Mouse (Mus musculus): ENCODE measurements around the gene Dpep1.
"Not testable (repeated sequence)": the region's sequence is repeated elsewhere in the genome, so short reads cannot be mapped to it uniquely, and the experiment has no call there.

Gene Dpep1

GRCm38 (mm10) chr8:123185566-123186409, at the start of gene Dpep1:
Dpep1 (plus strand) TSS chr8:123186242.
- in situ Hi-C loops (cut with MboI, MseI) = loop anchor here in 1 of 2 experiments (5.0 to 10.0 kb wide), 2 partner anchors 43 to 61 kb away; no protein-coding TSS in a partner anchor

- in situ Hi-C loops (cut with MboI, MseI) = no loop called here
Measured at GRCm38 (mm10) chr8:123136287-123136686, 49.8 kb upstream of the Dpep1 start.

- in situ Hi-C loops (cut with MboI, MseI) = no loop called here
Measured at GRCm38 (mm10) chr8:123137645-123138077, 48.4 kb upstream of the Dpep1 start.

- in situ Hi-C loops (cut with MboI, MseI) = no loop called here
Measured at GRCm38 (mm10) chr8:123138741-123139140, 47.3 kb upstream of the Dpep1 start.

- in situ Hi-C loops (cut with MboI, MseI) = loop anchor here in 1 of 2 experiments (5.0 kb wide), 1 partner anchor 45 kb away; the partner anchor contains the start of gene Dpep1
Measured at GRCm38 (mm10) chr8:123141741-123142462, 44.1 kb upstream of the Dpep1 start.

- in situ Hi-C loops (cut with MboI, MseI) = loop anchor here in 1 of 2 experiments (5.0 kb wide), 1 partner anchor 47 kb away; no protein-coding TSS in a partner anchor
Measured at GRCm38 (mm10) chr8:123145279-123145678, 40.8 kb upstream of the Dpep1 start.

- in situ Hi-C loops (cut with MboI, MseI) = loop anchor here in 1 of 2 experiments (5.0 kb wide), 1 partner anchor 46 kb away; no protein-coding TSS in a partner anchor
Measured at GRCm38 (mm10) chr8:123146390-123146789, 39.7 kb upstream of the Dpep1 start.

- in situ Hi-C loops (cut with MboI, MseI) = no loop called here
Measured at GRCm38 (mm10) chr8:123150737-123151171, 35.3 kb upstream of the Dpep1 start.

GRCm38 (mm10) chr8:123155177-123155576, 30.9 kb upstream of the Dpep1 start:
- in situ Hi-C loops (cut with MboI, MseI) = no loop called here

- in situ Hi-C loops (cut with MboI, MseI) = no loop called here
Measured at GRCm38 (mm10) chr8:123156070-123156773, 29.8 kb upstream of the Dpep1 start.

GRCm38 (mm10) chr8:123157888-123158465, 28.1 kb upstream of the Dpep1 start, which contains the start of gene Sult5a1:
Sult5a1 (minus strand) TSS chr8:123158315.
- in situ Hi-C loops (cut with MboI, MseI) = no loop called here

GRCm38 (mm10) chr8:123181391-123181790, 4.7 kb upstream of the Dpep1 start:
- in situ Hi-C loops (cut with MboI, MseI) = loop anchor here in 1 of 2 experiments (10.0 kb wide), 1 partner anchor 57 kb away; no protein-coding TSS in a partner anchor

GRCm38 (mm10) chr8:123188006-123188405, 2.0 kb downstream of the Dpep1 start:
- in situ Hi-C loops (cut with MboI, MseI) = loop anchor here in 1 of 2 experiments (5.0 to 10.0 kb wide), 2 partner anchors 46 to 63 kb away; no protein-coding TSS in a partner anchor

GRCm38 (mm10) chr8:123188841-123189240, 2.8 kb downstream of the Dpep1 start:
- in situ Hi-C loops (cut with MboI, MseI) = loop anchor here in 1 of 2 experiments (5.0 to 10.0 kb wide), 2 partner anchors 47 to 64 kb away; no protein-coding TSS in a partner anchor

- in situ Hi-C loops (cut with MboI, MseI) = loop anchor here (5.0 kb wide), 2 partner anchors 43 to 228 kb away; no protein-coding TSS in a partner anchor
Measured at GRCm38 (mm10) chr8:123190678-123191077, 4.6 kb downstream of the Dpep1 start.

GRCm38 (mm10) chr8:123191908-123192307, 5.9 kb downstream of the Dpep1 start:
- in situ Hi-C loops (cut with MboI, MseI) = loop anchor here (5.0 kb wide), 2 partner anchors 45 to 230 kb away; no protein-coding TSS in a partner anchor

GRCm38 (mm10) chr8:123193771-123194170, 7.7 kb downstream of the Dpep1 start:
- in situ Hi-C loops (cut with MboI, MseI) = loop anchor here (5.0 kb wide), 2 partner anchors 46 to 231 kb away; no protein-coding TSS in a partner anchor

- in situ Hi-C loops (cut with MboI, MseI) = not testable (repeated sequence)
Measured at GRCm38 (mm10) chr8:123197016-123197415, 11.0 kb downstream of the Dpep1 start.

GRCm38 (mm10) chr8:123199864-123200263, 13.8 kb downstream of the Dpep1 start:
- in situ Hi-C loops (cut with MboI, MseI) = loop anchor here in 1 of 2 experiments (5.0 kb wide), 1 partner anchor 88 kb away; no protein-coding TSS in a partner anchor

GRCm38 (mm10) chr8:123202288-123202687, 16.2 kb downstream of the Dpep1 start:
- in situ Hi-C loops (cut with MboI, MseI) = loop anchor here in 1 of 2 experiments (5.0 kb wide), 1 partner anchor 90 kb away; no protein-coding TSS in a partner anchor

Data from T-helper 17 cell (primary cell).